In genomic region chr11:118193390-118194147, GRCm38 (mm10) we compare ENCODE assay signal across 9 mouse cellular contexts. TPM values are rescaled to one million over a fixed set of nuclear protein-coding genes. Genes with fewer than 3 reads are reported as not detected.
DNase-seq lines count a peak whose midpoint lies in the region; ATAC-seq and TF ChIP-seq lines count a peak whose summit lies in the region.
"Had no signal": no experiment of that assay in that cellular context is flagged by ENCODE, and none has a peak within 500 bp of the region (broad histone marks: within the 10 kb centered on the region; RNA-seq: fewer than 3 reads in every experiment).

No protein-coding gene starts in this region.

- no peaks in the 10 kb centered on the region for H3K27me3 ChIP-seq in megakaryocyte, embryonic 14.5 days (replicated peaks)
- H3K27me3 ChIP-seq in stomach, embryonic 15.5 days (replicated peaks) = no peaks in the 10 kb centered on the region
- H3K27me3 ChIP-seq: liver, embryonic 15.5 days had no signal

- WGBS in bone marrow, adult 2 months = 69% methylated on average over 14 of the region's 14 CpGs
- WGBS in stomach, embryonic 15.5 days = 51% methylated on average over 14 of the region's 14 CpGs

- DNase-seq in heart, adult 9 months (ENCODE audit: low spot score in 2 of 2) = peak; percentile 78 to 87
- peak; percentile 92 for DNase-seq in kidney, postnatal 10 days
- no peak for DNase-seq in spleen, adult 12 weeks (ENCODE audit: low spot score)

- no peak for ATAC-seq in megakaryocyte, adult 5-6 weeks (ENCODE audit: poor library complexity, severe bottlenecking)
- peak; percentile 64; the same call in 1 of the 2 replicates for ATAC-seq in stomach, embryonic 15.5 days (ENCODE audit: insufficient read depth, low FRiP score, low read depth)
- no peak for ATAC-seq in granulocyte monocyte progenitor cell, adult 5-6 weeks (replicated peaks; ENCODE audit: poor library complexity, severe bottlenecking)

- no peaks in the 10 kb centered on the region for H3K9me3 ChIP-seq in megakaryocyte, embryonic 14.5 days
- H3K9me3 ChIP-seq in stomach, embryonic 15.5 days = no peaks in the 10 kb centered on the region
- H3K9me3 ChIP-seq: liver, embryonic 15.5 days had no signal

- H3K4me1 ChIP-seq in megakaryocyte, embryonic 14.5 days = peaks cover 35% of the 10 kb centered on the region
- H3K4me1 ChIP-seq in bone marrow, adult 2 months (ENCODE audit: control insufficient read depth, insufficient read depth, low read length) = peaks cover 6% of the 10 kb centered on the region
- peaks cover 40% of the 10 kb centered on the region for H3K4me1 ChIP-seq in stomach, embryonic 15.5 days

- peak overlapping the region; percentile 19 for H3K4me3 ChIP-seq in megakaryocyte, embryonic 14.5 days (replicated peaks)
- no peak overlapping the region for H3K4me3 ChIP-seq in bone marrow, adult 2 months (replicated peaks; ENCODE audit: control insufficient read depth, low read depth, low read length)
- H3K4me3 ChIP-seq in stomach, embryonic 15.5 days (replicated peaks) = no peak overlapping the region
- H3K4me3 ChIP-seq: liver, embryonic 15.5 days had no signal

- peaks cover 39% of the 10 kb centered on the region for H3K36me3 ChIP-seq in megakaryocyte, embryonic 14.5 days (replicated peaks; ENCODE audit: low read length)
- H3K36me3 ChIP-seq in stomach, embryonic 15.5 days = 0 out of 2 replicates have a peak, but pooled peaks cover 4% of the 10 kb centered on the region
- H3K36me3 ChIP-seq: liver, embryonic 15.5 days had no signal

- no peak for TF ChIP-seq POLR2A in bone marrow, adult 2 months (IDR thresholded peaks at IDR 0.05; ENCODE audit: borderline replicate concordance, control insufficient read depth, low read depth, low read length)

- TF ChIP-seq CTCF in bone marrow, adult 2 months (IDR thresholded peaks at IDR 0.05; ENCODE audit: control insufficient read depth, insufficient read depth, low read length) = no peak

- no peak overlapping the region for H3K9ac ChIP-seq in stomach, embryonic 15.5 days
- H3K9ac ChIP-seq: liver, embryonic 15.5 days had no signal

- no peak overlapping the region for H3K4me2 ChIP-seq in stomach, embryonic 15.5 days
- H3K4me2 ChIP-seq: liver, embryonic 15.5 days had no signal

- peak overlapping the region; percentile 53 for H3K27ac ChIP-seq in bone marrow, adult 2 months (ENCODE audit: control insufficient read depth, insufficient read depth, low read depth, low read length, poor library complexity)
- peak overlapping the region; percentile 8; the same call in 1 of the 2 replicates for H3K27ac ChIP-seq in stomach, embryonic 15.5 days
- H3K27ac ChIP-seq: liver, embryonic 15.5 days had no signal

RNA-seq across cellular contexts. Expression of gene Cyth1, which starts 54.8 kb away (rescaled TPM):
- 4.4 and 9.3 TPM in 2 replicates for polyA plus RNA-seq in megakaryocyte, embryonic 14.5 days (2012; ENCODE audit: insufficient read depth, low replicate concordance)
- 15.9 and 21.9 TPM in 2 replicates for total RNA-seq in megakaryocyte, adult 5-6 weeks (2015)
- total RNA-seq in megakaryocyte, adult 5-6 weeks (2017) = 84.3 and 87.5 TPM in 2 replicates
- polyA plus RNA-seq in bone marrow, adult 2 months (2011; ENCODE audit: insufficient read depth, insufficient read length, low replicate concordance, missing spikeins) = 19.2 and 28.3 TPM in 2 replicates
- polyA plus RNA-seq in stomach, embryonic 15.5 days (2015; fragmentation: Nextera tagmentation; extraction: Ambion mirVana) = 13.8 and 13.9 TPM in 2 replicates
- total RNA-seq in granulocyte monocyte progenitor cell, adult 5-6 weeks (2014; fragmentation: Nextera tagmentation) = 24.9 and 27.7 TPM in 2 replicates
- 38.6 and 43.6 TPM in 2 replicates for total RNA-seq in granulocyte monocyte progenitor cell, adult 5-6 weeks (2017)
